Mouse (Mus musculus) lung, adult 18-20 months (tissue): ENCODE measurements at regions not wholly inside any gene's neighbourhood (a gene's known extent, or its start where the extent isn't known, plus 50 kb on each side); places are given as distances from the start of the nearest gene placed in this dataset.
A peak's percentile ranks its signal among the peaks of the same experiment; 100 is the strongest.

Experiments used
- DNase-seq, 2 experiments: peaks; one replicate each; pipeline ENCODE4 v3.0.0; 2022; ENCODE audit warnings: mixed read lengths in 2 of 2

DNA sequence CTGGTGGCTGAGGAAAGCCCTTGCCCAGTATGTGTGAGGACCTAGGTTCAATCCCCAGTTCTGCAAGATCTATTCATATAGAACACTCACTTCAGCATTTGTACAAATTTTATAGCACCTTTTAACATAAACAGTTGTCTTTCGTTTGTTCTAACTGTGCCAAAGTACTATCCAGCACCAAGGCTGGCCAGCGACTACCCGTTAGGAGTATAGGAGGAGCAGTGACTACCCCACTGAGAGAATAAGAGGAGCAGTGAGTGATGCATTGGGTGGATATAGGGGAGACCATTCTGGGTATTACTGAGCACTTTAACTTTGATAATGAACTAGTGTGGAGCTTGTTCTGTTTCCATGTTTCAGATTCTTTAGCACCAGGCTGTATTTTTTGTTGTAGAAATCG, 193.8 kb upstream of the Cdh5 start:
- DNase-seq, result no peak

DNA sequence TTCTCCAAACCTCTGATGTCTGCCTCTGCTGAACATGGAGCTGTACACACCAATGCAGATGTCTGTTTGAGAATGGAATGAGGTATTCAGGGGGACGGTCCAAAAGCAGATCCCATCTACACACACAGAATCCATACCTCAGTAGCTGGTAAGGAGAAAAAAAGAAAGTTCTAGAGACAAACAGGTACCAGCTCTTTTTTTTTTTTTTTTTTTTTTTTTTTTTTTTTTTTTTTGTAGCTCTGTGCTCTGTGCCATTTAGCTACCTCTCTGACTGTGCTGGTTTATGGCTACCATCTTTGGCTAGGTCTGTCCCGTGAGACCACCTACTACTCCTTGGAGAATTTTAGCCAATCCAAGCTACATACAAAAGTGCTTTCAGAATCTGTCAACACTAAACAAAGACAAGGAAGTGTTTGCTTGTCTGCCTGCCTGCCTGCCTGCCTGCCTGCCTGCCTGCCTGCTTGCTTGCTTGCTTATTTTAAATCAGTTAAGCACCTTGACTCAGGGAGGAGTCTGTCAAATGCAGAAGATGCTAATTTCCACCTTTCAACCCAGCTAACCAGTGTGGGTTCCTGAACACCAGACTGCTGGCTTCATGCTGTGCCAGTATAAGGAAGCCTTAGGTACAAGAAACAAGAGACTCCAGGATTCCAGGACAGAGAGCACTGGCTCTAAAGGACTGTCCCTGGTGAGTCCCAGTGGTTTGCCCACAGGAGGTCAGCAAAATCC, 190.0 kb upstream of the Cdh5 start:
- DNase-seq, result no peak

GRCm38 (mm10) chr8:103912983-103913926, 188.2 kb upstream of the Cdh5 start:
- peak; percentile 12 to 35 for DNase-seq

DNA sequence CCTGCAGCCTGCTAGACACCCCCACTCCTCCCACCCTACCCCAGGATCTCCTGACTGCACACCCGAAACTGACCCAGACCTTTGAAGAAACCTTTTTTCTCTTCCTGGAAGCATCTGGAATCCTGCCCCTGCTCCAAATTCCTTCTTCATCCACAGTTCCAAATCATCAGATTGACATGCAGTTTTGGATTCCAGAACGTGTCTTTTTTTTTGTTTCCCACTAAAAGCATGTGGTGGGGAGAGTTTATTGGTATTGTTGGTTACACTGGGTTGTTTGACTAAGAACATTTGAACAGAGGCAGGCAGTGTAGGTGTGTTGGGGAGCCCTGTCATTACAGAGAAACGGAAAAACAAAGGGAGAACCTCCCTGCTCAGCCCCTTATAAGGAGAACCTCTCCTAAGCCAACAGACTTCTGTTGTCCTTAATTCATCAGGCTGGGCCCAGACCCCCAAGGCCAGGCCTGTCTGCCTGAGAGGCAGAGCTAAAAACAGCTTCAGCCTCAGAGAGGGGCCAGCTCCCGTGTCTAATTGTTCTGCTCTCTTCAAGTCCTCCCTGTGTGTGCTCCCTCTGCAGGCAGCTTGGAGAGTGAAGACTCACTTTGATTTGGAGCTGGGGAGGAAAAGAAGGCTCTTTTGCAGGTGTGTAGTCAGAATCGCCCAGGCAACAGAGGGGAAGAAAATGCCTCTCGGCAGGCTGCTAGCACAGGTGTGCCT, 187.3 kb upstream of the Cdh5 start:
- DNase-seq, result peak in 1 of 2 experiments; percentile 13

- DNase-seq, result no peak
Measured at GRCm38 (mm10) chr8:103919324-103919723, 182.1 kb upstream of the Cdh5 start.

DNA sequence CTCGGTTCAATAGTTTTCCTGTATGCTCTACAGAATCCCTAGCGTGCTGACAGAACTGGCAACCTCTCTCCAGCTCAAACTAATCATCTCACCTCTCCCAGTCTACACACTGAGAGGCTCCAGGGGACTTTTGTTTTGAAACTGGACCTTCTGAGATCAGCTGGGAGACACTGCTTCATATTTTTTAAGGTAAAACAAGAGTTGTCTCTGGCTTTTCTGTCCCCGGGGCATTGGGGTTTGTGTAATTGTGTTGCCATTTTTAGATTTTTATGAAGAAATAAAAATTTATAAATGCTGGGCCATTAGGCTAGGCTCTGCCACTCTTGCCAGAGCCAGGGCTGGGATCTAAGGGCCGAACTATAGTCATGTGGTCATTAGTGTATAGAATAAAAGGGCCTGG, 179.8 kb upstream of the Cdh5 start:
- no peak for DNase-seq

DNA sequence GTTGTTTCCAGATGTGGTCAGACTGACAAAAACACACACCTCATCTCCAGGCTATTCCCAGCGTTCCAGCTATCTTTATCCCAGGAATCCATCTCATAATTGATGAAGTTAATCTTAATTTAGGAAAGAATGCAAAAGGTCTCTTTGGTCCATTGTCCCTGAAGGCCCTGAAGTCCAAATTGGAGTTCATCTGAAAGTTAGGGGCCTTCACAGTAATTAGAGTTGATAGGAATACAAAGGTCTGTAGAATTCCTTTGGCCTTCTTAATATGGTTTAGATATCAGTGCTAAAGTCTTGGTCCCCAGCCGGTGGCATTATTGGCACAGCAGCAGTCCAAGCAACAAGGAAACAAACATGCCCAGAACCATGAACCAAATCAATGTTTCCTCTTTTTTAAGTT, 178.7 kb upstream of the Cdh5 start:
- no peak for DNase-seq

GRCm38 (mm10) chr8:103932681-103933080, 168.7 kb upstream of the Cdh5 start:
- no peak for DNase-seq

- no peak for DNase-seq
Measured at GRCm38 (mm10) chr8:103936491-103936890, 164.9 kb upstream of the Cdh5 start.

GRCm38 (mm10) chr8:103938283-103939230, 162.9 kb upstream of the Cdh5 start:
- no peak for DNase-seq

GRCm38 (mm10) chr8:103940958-103941532, 160.4 kb upstream of the Cdh5 start:
- DNase-seq, result no peak

DNA sequence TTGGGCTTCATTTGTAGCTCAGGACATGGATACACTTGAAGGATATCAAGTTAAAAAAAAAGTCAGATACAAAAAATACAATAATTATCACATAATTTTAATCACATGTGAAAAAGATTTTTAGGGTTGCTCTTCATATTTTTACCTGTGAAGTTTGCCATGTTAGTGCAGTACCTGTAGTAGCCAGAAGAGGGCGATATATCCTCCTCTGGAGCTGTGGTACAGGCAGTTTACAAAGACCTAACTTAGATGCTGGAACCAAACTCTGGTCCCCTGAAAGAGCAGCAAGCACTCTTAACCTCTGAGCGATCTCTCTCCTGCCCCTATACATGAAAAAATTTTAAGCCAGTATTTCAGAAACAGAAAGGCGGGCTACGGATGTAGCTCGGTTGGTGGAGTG, 153.0 kb upstream of the Cdh5 start:
- DNase-seq, result no peak

GRCm38 (mm10) chr8:103950460-103950859, 151.0 kb upstream of the Cdh5 start:
- DNase-seq, result no peak

DNA sequence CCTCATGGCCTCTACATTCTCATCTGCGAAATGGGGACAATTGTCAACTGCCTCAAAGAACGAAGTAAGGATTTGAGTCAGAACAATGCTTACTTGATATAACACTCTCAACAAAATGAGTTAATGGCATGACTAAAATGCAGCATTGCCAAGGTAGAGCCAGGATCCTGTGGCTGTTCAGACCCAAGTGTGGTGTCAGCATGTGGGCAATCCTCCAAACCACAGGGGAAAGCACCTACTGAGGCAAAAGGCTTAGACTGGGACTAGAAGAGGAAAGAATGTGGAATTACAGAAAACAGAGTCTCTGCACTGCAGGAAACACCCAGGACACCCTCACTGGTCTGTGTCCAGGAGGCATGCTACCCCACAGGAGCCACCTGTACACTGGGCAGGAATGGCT, 147.8 kb upstream of the Cdh5 start:
- no peak for DNase-seq

DNA sequence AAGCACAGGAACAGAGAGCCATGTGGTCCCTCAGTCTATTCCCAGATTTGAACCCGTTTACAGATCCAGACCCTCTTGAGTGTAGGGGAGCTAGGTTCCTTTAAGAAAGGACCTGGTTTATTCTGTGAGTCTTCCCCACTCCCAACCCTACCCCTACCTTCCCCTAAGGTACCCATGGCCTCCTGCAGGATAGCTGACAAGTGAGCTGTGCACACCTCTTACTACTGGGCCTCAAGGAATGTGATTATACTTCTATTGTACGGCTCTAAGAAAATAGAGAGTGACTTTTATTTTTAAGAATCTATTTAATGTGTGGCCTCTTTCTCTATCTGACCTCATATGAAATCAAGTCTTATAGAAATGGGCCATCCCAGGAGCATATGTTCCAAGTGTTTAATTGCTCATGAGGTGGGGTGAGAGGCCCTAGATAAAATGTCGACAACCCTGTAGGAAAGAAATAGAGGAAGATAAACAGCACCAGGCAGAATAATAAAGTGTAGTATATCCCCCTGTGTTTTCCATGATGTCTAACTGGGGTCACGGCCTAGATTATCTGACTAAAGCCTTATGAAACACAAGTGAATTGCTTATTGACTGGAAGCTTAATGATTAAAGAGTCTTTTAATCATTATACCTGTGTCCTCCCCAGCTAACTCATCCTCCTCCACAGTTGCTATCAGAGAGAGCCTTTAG, 145.7 kb upstream of the Cdh5 start:
- DNase-seq, result no peak

- no peak for DNase-seq
Measured at GRCm38 (mm10) chr8:103964293-103964918, 137.0 kb upstream of the Cdh5 start.

GRCm38 (mm10) chr8:103969929-103970328, 131.5 kb upstream of the Cdh5 start:
- peak in 1 of 2 experiments; percentile 7 for DNase-seq

DNA sequence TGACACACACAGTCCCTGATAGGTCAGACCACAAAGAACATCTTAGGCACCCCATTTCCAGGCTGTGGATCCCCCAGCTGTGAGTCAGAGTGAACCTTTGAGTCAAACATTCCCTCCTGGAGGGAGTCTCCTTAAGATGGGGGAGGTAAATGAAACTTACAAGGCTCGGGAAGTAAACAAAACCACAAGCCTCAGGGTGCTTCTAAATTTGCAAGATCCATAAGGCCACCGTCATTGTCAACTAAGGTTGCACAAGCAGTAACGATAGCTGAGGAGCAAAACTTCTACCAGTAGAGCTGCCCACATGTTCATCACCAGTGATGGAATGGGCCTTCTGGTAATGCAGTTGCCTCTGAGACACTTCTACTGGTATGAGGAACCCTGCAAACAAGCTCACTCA, 130.9 kb upstream of the Cdh5 start:
- DNase-seq, result peak in 1 of 2 experiments; percentile 2

DNA sequence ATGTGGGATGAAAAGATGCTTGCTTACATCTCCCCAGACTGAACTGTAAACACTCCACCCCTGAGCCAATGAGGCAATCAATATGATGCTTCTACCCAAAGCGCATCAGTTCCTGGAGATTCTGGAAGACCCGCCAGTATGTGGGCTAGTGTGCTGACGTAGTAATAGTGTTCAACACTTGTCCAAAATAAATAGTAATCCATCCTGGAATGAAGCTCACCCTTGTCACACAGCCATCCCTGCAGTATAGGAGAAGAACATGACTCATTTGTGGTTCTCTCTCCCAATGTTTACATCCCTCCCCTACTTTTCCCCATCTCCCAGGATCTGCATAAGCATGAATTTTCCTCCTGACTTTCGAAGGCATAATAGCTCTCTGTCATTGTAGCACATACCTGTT, 130.5 kb upstream of the Cdh5 start:
- no peak for DNase-seq

GRCm38 (mm10) chr8:103976488-103976887, 124.9 kb upstream of the Cdh5 start:
- no peak for DNase-seq

DNA sequence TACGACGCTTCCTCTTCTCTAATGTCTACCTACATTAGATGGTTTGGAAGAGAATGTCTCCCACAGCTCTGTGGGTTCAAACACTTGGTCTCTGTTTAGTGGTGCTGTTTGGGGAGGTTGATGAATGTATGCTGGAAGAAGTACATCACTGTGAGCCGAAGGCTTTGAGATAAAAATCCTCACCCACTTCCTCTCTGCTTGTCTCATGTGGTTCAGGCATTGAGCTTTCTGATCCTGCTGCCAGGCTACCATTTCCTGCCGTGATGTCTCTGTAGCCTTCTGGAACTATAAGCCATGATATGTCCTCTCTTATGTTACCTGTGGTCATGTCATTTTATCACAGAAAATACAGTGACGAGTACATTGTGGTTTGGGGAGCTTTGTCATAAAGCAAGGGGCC, 122.5 kb upstream of the Cdh5 start:
- DNase-seq, result no peak
